Mouse (Mus musculus) C2C12 (cell line): ENCODE data around the gene Asb7.

Experiments
- CTCF ChIP-seq: IDR thresholded peaks from one replicate; pipeline ENCODE4 v1.5.1; 2011; ENCODE audit not compliant: control insufficient read depth, insufficient read depth, insufficient read length
- FOSL1 ChIP-seq: IDR thresholded peaks from one replicate; pipeline ENCODE4 v1.8.0; 2011; ENCODE audit warnings: mild to moderate bottlenecking, low read length; ENCODE audit not compliant: poor library complexity, insufficient read depth, severe bottlenecking
- MAX ChIP-seq: IDR thresholded peaks from one replicate; pipeline ENCODE4 v1.6.1; 2011; ENCODE audit warnings: mild to moderate bottlenecking, control low read depth
- MYOG ChIP-seq: IDR thresholded peaks from one replicate; pipeline ENCODE4 v1.6.1; 2011; ENCODE audit not compliant: control insufficient read depth, insufficient read length; ENCODE audit errors: extremely low read depth
- USF1 ChIP-seq: IDR thresholded peaks from one replicate; pipeline ENCODE4 v1.6.1; 2011; ENCODE audit warnings: low read depth, mild to moderate bottlenecking, control low read depth, moderate library complexity

DNA sequence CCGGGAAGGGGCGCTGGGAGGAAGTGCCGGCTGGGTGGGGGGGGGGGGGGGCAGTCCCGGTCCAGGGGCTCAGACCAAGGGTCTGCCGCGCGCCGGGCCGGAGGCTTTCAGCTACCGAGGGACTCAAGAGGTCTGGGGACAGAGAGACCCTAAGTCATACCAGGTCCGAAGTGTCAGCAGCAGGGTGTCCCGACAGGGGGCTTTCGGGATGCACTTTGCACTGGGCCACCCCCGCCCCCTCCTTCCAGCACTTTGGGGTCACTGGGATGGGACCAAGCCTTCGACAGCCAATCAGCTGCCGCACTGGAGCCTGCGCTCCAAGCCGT lies at the start of gene Asb7:
- TF ChIP-seq FOSL1 (no peak), CTCF (no peak), USF1 (no peak), MYOG (no peak), MAX (no peak)
